Mouse (Mus musculus) G1E (cell line): ENCODE measurements around the gene Lipf.

Experiments
- CTCF ChIP-seq: IDR thresholded peaks from 2 replicates; pipeline ENCODE4 v1.5.1; 2012; ENCODE audit warnings: low read depth, low read length, inconsistent platforms, mixed read lengths
- TAL1 ChIP-seq: conservative IDR thresholded peaks from 2 replicates; pipeline ENCODE4 v1.6.1; 2012; ENCODE audit warnings: low read depth, low read length, inconsistent platforms, mixed read lengths

GRCm38 (mm10) chr19:34021440-34022172 is 60.6 kb downstream of the Lipf start:
- TF ChIP-seq CTCF (no peak), TAL1 (no peak)
